Mouse (Mus musculus): Measurements from ENCODE around the gene Slc35c1. TPM values are rescaled to one million over a fixed set of nuclear protein-coding genes. Genes with fewer than 3 reads are reported as not detected.

Slc35c1 gene
- polyA plus RNA-seq, 1 experiment from 2014 or later: 11.9 TPM

GRCm38 (mm10) chr2:92493656-92494390 is 33.5 kb upstream of the Slc35c1 start:
- 39% methylated on average over 15 of the region's 15 CpGs for WGBS
- no peak overlapping the region for H3K9ac ChIP-seq (replicated peaks; ENCODE audit: low read length)
- no peak overlapping the region for H3K4me3 ChIP-seq (replicated peaks; ENCODE audit: low read depth, low read length)
- peaks cover 37% of the 10 kb centered on the region for H3K4me1 ChIP-seq (ENCODE audit: control insufficient read depth, insufficient read depth, low read length)
- ATAC-seq (ENCODE audit: low FRiP score, low TSS enrichment): no peak
- no peaks in the 10 kb centered on the region for H3K9me3 ChIP-seq (ENCODE audit: control insufficient read depth, low read length)
- H3K36me3 ChIP-seq (ENCODE audit: control insufficient read depth, insufficient read depth, low read length): no peaks in the 10 kb centered on the region
- H3K27me3 ChIP-seq (ENCODE audit: control insufficient read depth, insufficient read depth, low read length): no peaks in the 10 kb centered on the region
- no peak for DNase-seq
- H3K27ac ChIP-seq (replicated peaks; ENCODE audit: low read depth, low read length): no peak overlapping the region
- H3K4me2 ChIP-seq (ENCODE audit: low read length): no peak overlapping the region

GRCm38 (mm10) chr2:92491950-92492501 is 31.7 kb upstream of the Slc35c1 start:
- H3K36me3 ChIP-seq (ENCODE audit: control insufficient read depth, insufficient read depth, low read length): no peaks in the 10 kb centered on the region

GRCm38 (mm10) chr2:92490541-92490940 is 30.2 kb upstream of the Slc35c1 start:
- DNase-seq (no peak), ATAC-seq (ENCODE audit: low FRiP score, low TSS enrichment) (no peak)
- Histone ChIP-seq H3K9ac (replicated peaks; ENCODE audit: low read length) (no peak overlapping the region), H3K9me3 (ENCODE audit: control insufficient read depth, low read length) (no peaks in the 10 kb centered on the region), H3K4me1 (ENCODE audit: control insufficient read depth, insufficient read depth, low read length) (peaks cover 14% of the 10 kb centered on the region), H3K27ac (replicated peaks; ENCODE audit: low read depth, low read length) (no peak overlapping the region), H3K4me3 (replicated peaks; ENCODE audit: low read depth, low read length) (no peak overlapping the region), H3K36me3 (ENCODE audit: control insufficient read depth, insufficient read depth, low read length) (no peaks in the 10 kb centered on the region), H3K4me2 (ENCODE audit: low read length) (no peak overlapping the region), H3K27me3 (ENCODE audit: control insufficient read depth, insufficient read depth, low read length) (no peaks in the 10 kb centered on the region)
- WGBS: 84% methylated on average over 10 of the region's 10 CpGs

More at GRCm38 (mm10) chr2:92491950-92492501, 31.7 kb upstream of the Slc35c1 start:
- Histone ChIP-seq H3K4me1 (ENCODE audit: control insufficient read depth, insufficient read depth, low read length) (peaks cover 27% of the 10 kb centered on the region), H3K4me3 (replicated peaks; ENCODE audit: low read depth, low read length) (no peak overlapping the region), H3K27me3 (ENCODE audit: control insufficient read depth, insufficient read depth, low read length) (no peaks in the 10 kb centered on the region), H3K9me3 (ENCODE audit: control insufficient read depth, low read length) (no peaks in the 10 kb centered on the region), H3K27ac (replicated peaks; ENCODE audit: low read depth, low read length) (peak overlapping the region; percentile 37; the same call in 1 of the 2 replicates), H3K9ac (replicated peaks; ENCODE audit: low read length) (no peak overlapping the region), H3K4me2 (ENCODE audit: low read length) (no peak overlapping the region)
- DNase-seq: no peak
- ATAC-seq (ENCODE audit: low FRiP score, low TSS enrichment): no peak
- WGBS: 67% methylated on average over 12 of the region's 12 CpGs

- Histone ChIP-seq H3K4me2 (ENCODE audit: low read length) (no peak overlapping the region), H3K36me3 (ENCODE audit: control insufficient read depth, insufficient read depth, low read length) (no peaks in the 10 kb centered on the region), H3K27ac (replicated peaks; ENCODE audit: low read depth, low read length) (no peak overlapping the region), H3K9ac (replicated peaks; ENCODE audit: low read length) (no peak overlapping the region), H3K4me1 (ENCODE audit: control insufficient read depth, insufficient read depth, low read length) (no peaks in the 10 kb centered on the region), H3K27me3 (ENCODE audit: control insufficient read depth, insufficient read depth, low read length) (peaks cover 18% of the 10 kb centered on the region; the same call in 1 of the 2 replicates), H3K9me3 (ENCODE audit: control insufficient read depth, low read length) (no peaks in the 10 kb centered on the region), H3K4me3 (replicated peaks; ENCODE audit: low read depth, low read length) (no peak overlapping the region)
- ATAC-seq (ENCODE audit: low FRiP score, low TSS enrichment) (no peak), DNase-seq (no peak)
- 83% methylated on average over 8 of the region's 8 CpGs for WGBS
Measured at GRCm38 (mm10) chr2:92487791-92488190, 27.5 kb upstream of the Slc35c1 start.

GRCm38 (mm10) chr2:92486911-92487310 is 26.6 kb upstream of the Slc35c1 start:
- H3K27me3 ChIP-seq (ENCODE audit: control insufficient read depth, insufficient read depth, low read length): peaks cover 18% of the 10 kb centered on the region; the same call in 1 of the 2 replicates
- H3K27ac ChIP-seq (replicated peaks; ENCODE audit: low read depth, low read length): no peak overlapping the region
- no peak for DNase-seq
- no peaks in the 10 kb centered on the region for H3K36me3 ChIP-seq (ENCODE audit: control insufficient read depth, insufficient read depth, low read length)
- WGBS: 41% methylated on average over 2 of the region's 2 CpGs
- H3K4me1 ChIP-seq (ENCODE audit: control insufficient read depth, insufficient read depth, low read length): no peaks in the 10 kb centered on the region
- no peak for ATAC-seq (ENCODE audit: low FRiP score, low TSS enrichment)
- no peaks in the 10 kb centered on the region for H3K9me3 ChIP-seq (ENCODE audit: control insufficient read depth, low read length)
- no peak overlapping the region for H3K4me3 ChIP-seq (replicated peaks; ENCODE audit: low read depth, low read length)
- no peak overlapping the region for H3K4me2 ChIP-seq (ENCODE audit: low read length)
- no peak overlapping the region for H3K9ac ChIP-seq (replicated peaks; ENCODE audit: low read length)

- ATAC-seq (ENCODE audit: low FRiP score, low TSS enrichment): peak; percentile 53; the same call in 1 of the 2 replicates
Measured at GRCm38 (mm10) chr2:92486403-92486802, 26.1 kb upstream of the Slc35c1 start.

GRCm38 (mm10) chr2:92485640-92486295 is 25.4 kb upstream of the Slc35c1 start:
- Histone ChIP-seq H3K4me3 (replicated peaks; ENCODE audit: low read depth, low read length) (no peak overlapping the region), H3K9ac (replicated peaks; ENCODE audit: low read length) (no peak overlapping the region), H3K4me1 (ENCODE audit: control insufficient read depth, insufficient read depth, low read length) (no peaks in the 10 kb centered on the region), H3K4me2 (ENCODE audit: low read length) (peak overlapping the region; percentile 20), H3K27me3 (ENCODE audit: control insufficient read depth, insufficient read depth, low read length) (peaks cover 18% of the 10 kb centered on the region; the same call in 1 of the 2 replicates), H3K9me3 (ENCODE audit: control insufficient read depth, low read length) (no peaks in the 10 kb centered on the region), H3K27ac (replicated peaks; ENCODE audit: low read depth, low read length) (no peak overlapping the region), H3K36me3 (ENCODE audit: control insufficient read depth, insufficient read depth, low read length) (no peaks in the 10 kb centered on the region)
- ATAC-seq (ENCODE audit: low FRiP score, low TSS enrichment): peak; percentile 62
- WGBS: 5% methylated on average over 15 of the region's 15 CpGs
- peak; percentile 91 for DNase-seq

More at GRCm38 (mm10) chr2:92486403-92486802, 26.1 kb upstream of the Slc35c1 start:
- no peaks in the 10 kb centered on the region for H3K36me3 ChIP-seq (ENCODE audit: control insufficient read depth, insufficient read depth, low read length)
- no peak overlapping the region for H3K4me3 ChIP-seq (replicated peaks; ENCODE audit: low read depth, low read length)
- WGBS: 2% methylated on average over 11 of the region's 11 CpGs
- peaks cover 18% of the 10 kb centered on the region; the same call in 1 of the 2 replicates for H3K27me3 ChIP-seq (ENCODE audit: control insufficient read depth, insufficient read depth, low read length)
- H3K4me1 ChIP-seq (ENCODE audit: control insufficient read depth, insufficient read depth, low read length): no peaks in the 10 kb centered on the region
- peak; percentile 91 for DNase-seq
- H3K9me3 ChIP-seq (ENCODE audit: control insufficient read depth, low read length): no peaks in the 10 kb centered on the region
- H3K4me2 ChIP-seq (ENCODE audit: low read length): peak overlapping the region; percentile 20
- no peak overlapping the region for H3K27ac ChIP-seq (replicated peaks; ENCODE audit: low read depth, low read length)
- H3K9ac ChIP-seq (replicated peaks; ENCODE audit: low read length): no peak overlapping the region

GRCm38 (mm10) chr2:92484256-92485025 is 24.1 kb upstream of the Slc35c1 start:
- Histone ChIP-seq H3K9me3 (ENCODE audit: control insufficient read depth, low read length) (no peaks in the 10 kb centered on the region), H3K4me1 (ENCODE audit: control insufficient read depth, insufficient read depth, low read length) (no peaks in the 10 kb centered on the region), H3K4me2 (ENCODE audit: low read length) (peak overlapping the region; percentile 28), H3K36me3 (ENCODE audit: control insufficient read depth, insufficient read depth, low read length) (no peaks in the 10 kb centered on the region), H3K9ac (replicated peaks; ENCODE audit: low read length) (no peak overlapping the region), H3K27me3 (ENCODE audit: control insufficient read depth, insufficient read depth, low read length) (peaks cover 18% of the 10 kb centered on the region; the same call in 1 of the 2 replicates), H3K4me3 (replicated peaks; ENCODE audit: low read depth, low read length) (no peak overlapping the region), H3K27ac (replicated peaks; ENCODE audit: low read depth, low read length) (no peak overlapping the region)
- WGBS: 40% methylated on average over 23 of the region's 23 CpGs
- no peak for ATAC-seq (ENCODE audit: low FRiP score, low TSS enrichment)
- peak; percentile 55 for DNase-seq

Data from midbrain, embryonic 14.5 days (tissue).